Mouse (Mus musculus): ENCODE results near the gene Tbx21. TPM values are rescaled to one million over a fixed set of nuclear protein-coding genes. Genes with fewer than 3 reads are reported as not detected.

Gene Tbx21
- polyA plus RNA-seq, 1 experiment from 2014 or later: not detected

DNA sequence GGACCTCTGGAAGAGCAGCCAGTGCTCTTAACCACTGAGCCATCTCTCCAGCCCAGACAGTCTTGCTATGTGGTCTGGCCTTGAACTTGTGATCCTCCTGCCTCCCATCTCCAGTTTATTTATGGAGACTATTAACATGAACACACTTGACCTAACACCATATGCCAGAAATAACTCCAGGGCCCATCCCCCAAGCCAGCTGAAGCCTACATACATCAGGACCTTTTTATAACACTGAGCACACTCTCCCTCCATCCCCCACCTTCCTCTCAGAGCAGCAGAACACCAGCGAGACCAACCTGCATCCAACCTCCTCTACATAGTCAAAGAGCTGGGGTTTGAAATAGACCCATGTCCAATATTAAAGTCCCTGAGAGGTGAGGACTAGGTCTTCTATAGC, 44.0 kb downstream of the Tbx21 start:
- DNase-seq (ENCODE audit: low spot score): no peak
- Histone ChIP-seq H3K4me1 (ENCODE audit: control insufficient read depth, insufficient read depth, low read length) (no peaks in the 10 kb centered on the region), H3K36me3 (replicated peaks; ENCODE audit: control insufficient read depth, insufficient read depth, low read depth, low read length) (no peaks in the 10 kb centered on the region), H3K4me2 (ENCODE audit: low read depth, low read length) (no peak overlapping the region), H3K4me3 (ENCODE audit: low read depth, low read length) (no peak overlapping the region), H3K27ac (replicated peaks; ENCODE audit: low read depth, low read length) (no peak overlapping the region), H3K27me3 (ENCODE audit: control insufficient read depth, insufficient read depth, low read length) (no peaks in the 10 kb centered on the region), H3K9ac (replicated peaks; ENCODE audit: low read length) (no peak overlapping the region), H3K9me3 (replicated peaks; ENCODE audit: control insufficient read depth, low read length) (no peaks in the 10 kb centered on the region)
- WGBS: 59% methylated on average over 1 of the region's 1 CpGs
- no peak for ATAC-seq (replicated peaks; ENCODE audit: insufficient number of reproducible peaks, low FRiP score, low TSS enrichment, low read depth)

- Histone ChIP-seq H3K27me3 (ENCODE audit: control insufficient read depth, insufficient read depth, low read length) (no peaks in the 10 kb centered on the region), H3K9ac (replicated peaks; ENCODE audit: low read length) (no peak overlapping the region), H3K9me3 (replicated peaks; ENCODE audit: control insufficient read depth, low read length) (no peaks in the 10 kb centered on the region), H3K4me1 (ENCODE audit: control insufficient read depth, insufficient read depth, low read length) (no peaks in the 10 kb centered on the region), H3K36me3 (replicated peaks; ENCODE audit: control insufficient read depth, insufficient read depth, low read depth, low read length) (no peaks in the 10 kb centered on the region), H3K4me2 (ENCODE audit: low read depth, low read length) (no peak overlapping the region), H3K4me3 (ENCODE audit: low read depth, low read length) (no peak overlapping the region), H3K27ac (replicated peaks; ENCODE audit: low read depth, low read length) (no peak overlapping the region)
- no peak for ATAC-seq (replicated peaks; ENCODE audit: insufficient number of reproducible peaks, low FRiP score, low TSS enrichment, low read depth)
- WGBS: 81% methylated on average over 2 of the region's 2 CpGs
- DNase-seq (ENCODE audit: low spot score): no peak
These were observed 45.4 kb downstream of the Tbx21 start for GRCm38 (mm10) chr11:97069770-97070169.

GRCm38 (mm10) chr11:97069333-97069732, 45.8 kb downstream of the Tbx21 start:
- 68% methylated on average over 1 of the region's 1 CpGs for WGBS
- Histone ChIP-seq H3K9ac (replicated peaks; ENCODE audit: low read length) (no peak overlapping the region), H3K9me3 (replicated peaks; ENCODE audit: control insufficient read depth, low read length) (no peaks in the 10 kb centered on the region), H3K4me1 (ENCODE audit: control insufficient read depth, insufficient read depth, low read length) (no peaks in the 10 kb centered on the region), H3K27ac (replicated peaks; ENCODE audit: low read depth, low read length) (no peak overlapping the region), H3K4me3 (ENCODE audit: low read depth, low read length) (no peak overlapping the region), H3K36me3 (replicated peaks; ENCODE audit: control insufficient read depth, insufficient read depth, low read depth, low read length) (no peaks in the 10 kb centered on the region), H3K4me2 (ENCODE audit: low read depth, low read length) (no peak overlapping the region), H3K27me3 (ENCODE audit: control insufficient read depth, insufficient read depth, low read length) (no peaks in the 10 kb centered on the region)
- ATAC-seq (replicated peaks; ENCODE audit: insufficient number of reproducible peaks, low FRiP score, low TSS enrichment, low read depth) (no peak), DNase-seq (ENCODE audit: low spot score) (no peak)

DNA sequence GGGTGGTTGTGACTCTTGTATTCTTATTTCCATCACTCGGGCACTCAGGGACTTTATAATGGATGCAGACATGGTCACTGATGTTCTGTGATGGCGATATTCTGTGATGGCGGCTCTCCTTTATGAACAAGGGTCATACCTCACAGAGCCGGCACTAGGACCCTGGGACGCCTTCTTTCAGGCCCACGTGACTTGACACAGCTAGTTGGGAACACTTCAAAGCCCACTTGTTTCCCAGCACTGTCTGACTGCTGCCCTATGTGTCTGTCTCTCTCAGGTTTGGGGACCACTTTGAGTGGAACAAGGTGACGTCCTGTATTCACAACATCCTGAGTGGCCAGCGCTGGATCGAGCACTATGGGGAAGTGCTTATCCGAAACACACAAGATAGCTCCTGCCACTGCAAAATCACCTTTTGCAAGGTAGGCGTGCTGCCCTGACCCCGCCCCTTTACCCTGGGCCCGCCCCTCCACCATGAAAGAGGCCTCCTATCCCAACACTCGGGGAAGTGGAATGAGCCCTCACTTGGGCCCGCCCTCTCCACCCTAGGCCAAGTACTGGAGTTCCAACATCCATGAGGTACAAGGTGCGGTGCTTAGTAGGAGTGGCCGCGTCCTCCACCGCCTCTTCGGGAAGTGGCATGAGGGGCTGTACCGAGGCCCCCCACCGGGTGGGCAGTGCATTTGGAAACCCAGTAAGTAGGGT, 48.3 kb downstream of the Tbx21 start:
- Histone ChIP-seq H3K4me3 (ENCODE audit: low read depth, low read length) (no peak overlapping the region), H3K27me3 (ENCODE audit: control insufficient read depth, insufficient read depth, low read length) (no peaks in the 10 kb centered on the region), H3K27ac (replicated peaks; ENCODE audit: low read depth, low read length) (no peak overlapping the region), H3K36me3 (replicated peaks; ENCODE audit: control insufficient read depth, insufficient read depth, low read depth, low read length) (no peaks in the 10 kb centered on the region), H3K9me3 (replicated peaks; ENCODE audit: control insufficient read depth, low read length) (no peaks in the 10 kb centered on the region), H3K9ac (replicated peaks; ENCODE audit: low read length) (no peak overlapping the region), H3K4me1 (ENCODE audit: control insufficient read depth, insufficient read depth, low read length) (no peaks in the 10 kb centered on the region), H3K4me2 (ENCODE audit: low read depth, low read length) (no peak overlapping the region)
- 45% methylated on average over 22 of the region's 22 CpGs for whole genome bisulfite sequencing
- DNase-seq (ENCODE audit: low spot score): peak; percentile 32
- ATAC-seq (replicated peaks; ENCODE audit: insufficient number of reproducible peaks, low FRiP score, low TSS enrichment, low read depth): no peak

DNA sequence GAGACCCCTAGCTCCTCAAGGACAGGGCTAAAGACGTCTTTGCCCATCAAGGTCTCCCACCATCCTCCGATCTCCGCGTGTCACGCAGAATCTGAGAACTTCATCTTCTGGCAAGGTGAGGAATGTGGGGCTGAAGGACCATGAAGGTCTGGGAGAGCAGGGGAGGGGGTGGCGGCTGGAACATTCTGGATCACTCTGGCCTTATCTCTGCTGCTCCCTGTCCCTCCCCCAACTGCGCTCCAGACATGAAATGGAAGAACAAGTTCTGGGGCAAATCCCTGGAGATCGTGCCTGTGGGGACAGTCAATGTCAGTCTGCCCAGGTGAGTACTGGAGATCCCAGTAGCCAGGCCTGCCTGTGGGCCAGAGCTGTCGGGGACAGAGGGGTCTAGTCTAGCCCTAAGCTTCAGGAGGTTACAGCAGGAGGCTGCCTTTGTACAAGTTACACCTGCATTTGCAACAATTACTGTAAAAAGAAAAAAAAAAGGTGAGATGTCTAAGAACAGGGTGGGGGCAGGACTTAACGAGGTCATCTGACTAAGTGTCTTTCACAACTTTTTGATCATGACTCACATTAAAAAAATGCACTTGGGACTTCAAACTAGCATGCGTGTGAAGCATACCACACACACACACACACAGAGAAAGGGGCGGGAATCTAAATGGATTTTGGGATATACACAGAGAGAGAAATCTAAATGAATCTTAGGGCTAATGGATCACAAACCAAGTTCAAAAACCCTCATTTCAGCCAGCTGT, 49.4 kb downstream of the Tbx21 start:
- no peaks in the 10 kb centered on the region for H3K9me3 ChIP-seq (replicated peaks; ENCODE audit: control insufficient read depth, low read length)
- H3K4me2 ChIP-seq (ENCODE audit: low read depth, low read length): no peak overlapping the region
- H3K27me3 ChIP-seq (ENCODE audit: control insufficient read depth, insufficient read depth, low read length): no peaks in the 10 kb centered on the region
- H3K4me1 ChIP-seq (ENCODE audit: control insufficient read depth, insufficient read depth, low read length): no peaks in the 10 kb centered on the region
- WGBS: 87% methylated on average over 12 of the region's 12 CpGs
- DNase-seq (ENCODE audit: low spot score): no peak
- no peak overlapping the region for H3K9ac ChIP-seq (replicated peaks; ENCODE audit: low read length)
- ATAC-seq (replicated peaks; ENCODE audit: insufficient number of reproducible peaks, low FRiP score, low TSS enrichment, low read depth): no peak
- H3K36me3 ChIP-seq (replicated peaks; ENCODE audit: control insufficient read depth, insufficient read depth, low read depth, low read length): no peaks in the 10 kb centered on the region
- H3K27ac ChIP-seq (replicated peaks; ENCODE audit: low read depth, low read length): no peak overlapping the region
- no peak overlapping the region for H3K4me3 ChIP-seq (ENCODE audit: low read depth, low read length)

GRCm38 (mm10) chr11:97063921-97064295, 51.2 kb downstream of the Tbx21 start:
- H3K27ac ChIP-seq (replicated peaks; ENCODE audit: low read depth, low read length): no peak overlapping the region
- no peak overlapping the region for H3K4me3 ChIP-seq (ENCODE audit: low read depth, low read length)
- no peaks in the 10 kb centered on the region for H3K9me3 ChIP-seq (replicated peaks; ENCODE audit: control insufficient read depth, low read length)
- H3K36me3 ChIP-seq (replicated peaks; ENCODE audit: control insufficient read depth, insufficient read depth, low read depth, low read length): no peaks in the 10 kb centered on the region; the same call in 1 of the 2 replicates
- ATAC-seq (replicated peaks; ENCODE audit: insufficient number of reproducible peaks, low FRiP score, low TSS enrichment, low read depth): no peak
- no peaks in the 10 kb centered on the region for H3K27me3 ChIP-seq (ENCODE audit: control insufficient read depth, insufficient read depth, low read length)
- no peaks in the 10 kb centered on the region for H3K4me1 ChIP-seq (ENCODE audit: control insufficient read depth, insufficient read depth, low read length)
- H3K9ac ChIP-seq (replicated peaks; ENCODE audit: low read length): no peak overlapping the region
- DNase-seq (ENCODE audit: low spot score): no peak
- WGBS: 92% methylated on average over 3 of the region's 3 CpGs
- no peak overlapping the region for H3K4me2 ChIP-seq (ENCODE audit: low read depth, low read length)

GRCm38 (mm10) chr11:97063274-97063920, 51.7 kb downstream of the Tbx21 start:
- Histone ChIP-seq H3K9ac (replicated peaks; ENCODE audit: low read length) (no peak overlapping the region), H3K27ac (replicated peaks; ENCODE audit: low read depth, low read length) (no peak overlapping the region), H3K9me3 (replicated peaks; ENCODE audit: control insufficient read depth, low read length) (no peaks in the 10 kb centered on the region), H3K27me3 (ENCODE audit: control insufficient read depth, insufficient read depth, low read length) (no peaks in the 10 kb centered on the region), H3K4me1 (ENCODE audit: control insufficient read depth, insufficient read depth, low read length) (no peaks in the 10 kb centered on the region), H3K4me3 (ENCODE audit: low read depth, low read length) (no peak overlapping the region), H3K4me2 (ENCODE audit: low read depth, low read length) (no peak overlapping the region), H3K36me3 (replicated peaks; ENCODE audit: control insufficient read depth, insufficient read depth, low read depth, low read length) (no peaks in the 10 kb centered on the region; the same call in 1 of the 2 replicates)
- ATAC-seq (replicated peaks; ENCODE audit: insufficient number of reproducible peaks, low FRiP score, low TSS enrichment, low read depth) (no peak), DNase-seq (ENCODE audit: low spot score) (peak; percentile 13)
- WGBS: 37% methylated on average over 9 of the region's 9 CpGs

GRCm38 (mm10) chr11:97052219-97052646, 62.9 kb downstream of the Tbx21 start:
- ATAC-seq (replicated peaks; ENCODE audit: insufficient number of reproducible peaks, low FRiP score, low TSS enrichment, low read depth) (no peak), DNase-seq (ENCODE audit: low spot score) (no peak)
- Histone ChIP-seq H3K27ac (replicated peaks; ENCODE audit: low read depth, low read length) (no peak overlapping the region), H3K36me3 (replicated peaks; ENCODE audit: control insufficient read depth, insufficient read depth, low read depth, low read length) (peaks cover 2% of the 10 kb centered on the region), H3K4me3 (ENCODE audit: low read depth, low read length) (no peak overlapping the region), H3K9me3 (replicated peaks; ENCODE audit: control insufficient read depth, low read length) (no peaks in the 10 kb centered on the region), H3K4me2 (ENCODE audit: low read depth, low read length) (no peak overlapping the region), H3K9ac (replicated peaks; ENCODE audit: low read length) (no peak overlapping the region), H3K27me3 (ENCODE audit: control insufficient read depth, insufficient read depth, low read length) (no peaks in the 10 kb centered on the region), H3K4me1 (ENCODE audit: control insufficient read depth, insufficient read depth, low read length) (no peaks in the 10 kb centered on the region)
- 32% methylated on average over 10 of the region's 11 CpGs for WGBS
